Mouse (Mus musculus): ENCODE results near the gene Farp1. TPM values are rescaled to one million over a fixed set of nuclear protein-coding genes. Genes with fewer than 3 reads are reported as not detected.
"Not testable (repeated sequence)": the region's sequence is repeated elsewhere in the genome, so short reads cannot be mapped to it uniquely, and the experiment has no call there.

The Farp1 gene
- polyA plus RNA-seq, 1 experiment from 2014 or later: 3.7 TPM

GRCm38 (mm10) chr14:121186402-121186894 lies 151.4 kb downstream of the Farp1 start:
- H3K4me1 ChIP-seq (ENCODE audit: control insufficient read depth, low read depth, low read length): peaks cover 2% of the 10 kb centered on the region; the same call in 1 of the 2 replicates
- no peak overlapping the region for H3K4me2 ChIP-seq (ENCODE audit: low read depth, low read length)
- ATAC-seq (ENCODE audit: low read depth): no peak
- no peaks in the 10 kb centered on the region for H3K27me3 ChIP-seq (ENCODE audit: control insufficient read depth, insufficient read depth, low read depth, low read length)
- no peaks in the 10 kb centered on the region for H3K9me3 ChIP-seq (replicated peaks; ENCODE audit: control insufficient read depth, low read length)
- no peak overlapping the region for H3K9ac ChIP-seq (ENCODE audit: low read depth, low read length)
- H3K4me3 ChIP-seq (ENCODE audit: low read depth, low read length): no peak overlapping the region
- no peaks in the 10 kb centered on the region for H3K36me3 ChIP-seq (ENCODE audit: control insufficient read depth, insufficient read depth)
- 46% methylated on average over 8 of the region's 8 CpGs for WGBS (ENCODE audit: insufficient replicate concordance)
- H3K27ac ChIP-seq (ENCODE audit: low read length): no peak overlapping the region

DNA sequence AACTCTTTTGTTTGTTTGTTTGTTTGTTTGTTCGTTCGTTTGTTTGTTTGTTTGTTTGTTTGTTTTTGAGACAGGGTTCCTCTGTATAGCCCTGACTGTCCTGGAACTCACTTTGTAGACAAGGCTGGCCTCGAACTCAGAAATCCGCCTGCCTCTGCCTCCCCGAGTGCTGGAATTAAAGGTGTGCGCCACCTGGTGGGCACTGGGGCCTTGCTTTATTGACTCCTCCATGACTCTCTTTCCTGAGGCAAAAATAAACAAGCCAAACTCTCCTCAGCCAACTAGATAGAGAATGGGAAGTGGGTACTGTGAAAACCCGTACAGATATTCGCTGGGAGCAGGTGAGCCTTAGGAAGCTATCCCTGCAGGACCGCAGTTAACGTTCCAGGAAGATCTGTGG lies 154.8 kb downstream of the Farp1 start:
- not testable (repeated sequence) for H3K4me3 ChIP-seq (ENCODE audit: low read depth, low read length); ATAC-seq (ENCODE audit: low read depth); H3K36me3 ChIP-seq (ENCODE audit: control insufficient read depth, insufficient read depth); H3K27ac ChIP-seq (ENCODE audit: low read length); H3K27me3 ChIP-seq (ENCODE audit: control insufficient read depth, insufficient read depth, low read depth, low read length); H3K9ac ChIP-seq (ENCODE audit: low read depth, low read length); H3K4me2 ChIP-seq (ENCODE audit: low read depth, low read length); H3K9me3 ChIP-seq (replicated peaks; ENCODE audit: control insufficient read depth, low read length); H3K4me1 ChIP-seq (ENCODE audit: control insufficient read depth, low read depth, low read length)
- WGBS (ENCODE audit: insufficient replicate concordance): 80% methylated on average over 10 of the region's 10 CpGs

- no peaks in the 10 kb centered on the region for H3K9me3 ChIP-seq (replicated peaks; ENCODE audit: control insufficient read depth, low read length)
- ATAC-seq (ENCODE audit: low read depth): peak; percentile 65
These were observed 155.4 kb downstream of the Farp1 start for GRCm38 (mm10) chr14:121190386-121190785.

GRCm38 (mm10) chr14:121191739-121192138 lies 156.7 kb downstream of the Farp1 start:
- H3K9me3 ChIP-seq (replicated peaks; ENCODE audit: control insufficient read depth, low read length): no peaks in the 10 kb centered on the region
- peaks cover 2% of the 10 kb centered on the region for H3K4me1 ChIP-seq (ENCODE audit: control insufficient read depth, low read depth, low read length)
- peak; percentile 47; the same call in 1 of the 2 replicates for ATAC-seq (ENCODE audit: low read depth)
- no peak overlapping the region for H3K9ac ChIP-seq (ENCODE audit: low read depth, low read length)
- 0 out of 2 replicates have a peak overlapping the region, but pooled peaks have one; percentile 7 for H3K4me2 ChIP-seq (ENCODE audit: low read depth, low read length)
- H3K36me3 ChIP-seq (ENCODE audit: control insufficient read depth, insufficient read depth): no peaks in the 10 kb centered on the region
- H3K27me3 ChIP-seq (ENCODE audit: control insufficient read depth, insufficient read depth, low read depth, low read length): no peaks in the 10 kb centered on the region
- no peak overlapping the region for H3K27ac ChIP-seq (ENCODE audit: low read length)
- no peak overlapping the region for H3K4me3 ChIP-seq (ENCODE audit: low read depth, low read length)
- WGBS (ENCODE audit: insufficient replicate concordance): 62% methylated on average over 13 of the region's 13 CpGs

More at GRCm38 (mm10) chr14:121190386-121190785, 155.4 kb downstream of the Farp1 start:
- Histone ChIP-seq H3K4me3 (ENCODE audit: low read depth, low read length) (no peak overlapping the region), H3K27ac (ENCODE audit: low read length) (no peak overlapping the region), H3K36me3 (ENCODE audit: control insufficient read depth, insufficient read depth) (no peaks in the 10 kb centered on the region), H3K4me2 (ENCODE audit: low read depth, low read length) (no peak overlapping the region), H3K4me1 (ENCODE audit: control insufficient read depth, low read depth, low read length) (peaks cover 2% of the 10 kb centered on the region), H3K27me3 (ENCODE audit: control insufficient read depth, insufficient read depth, low read depth, low read length) (no peaks in the 10 kb centered on the region), H3K9ac (ENCODE audit: low read depth, low read length) (no peak overlapping the region)
- 73% methylated on average over 9 of the region's 9 CpGs for WGBS (ENCODE audit: insufficient replicate concordance)

DNA sequence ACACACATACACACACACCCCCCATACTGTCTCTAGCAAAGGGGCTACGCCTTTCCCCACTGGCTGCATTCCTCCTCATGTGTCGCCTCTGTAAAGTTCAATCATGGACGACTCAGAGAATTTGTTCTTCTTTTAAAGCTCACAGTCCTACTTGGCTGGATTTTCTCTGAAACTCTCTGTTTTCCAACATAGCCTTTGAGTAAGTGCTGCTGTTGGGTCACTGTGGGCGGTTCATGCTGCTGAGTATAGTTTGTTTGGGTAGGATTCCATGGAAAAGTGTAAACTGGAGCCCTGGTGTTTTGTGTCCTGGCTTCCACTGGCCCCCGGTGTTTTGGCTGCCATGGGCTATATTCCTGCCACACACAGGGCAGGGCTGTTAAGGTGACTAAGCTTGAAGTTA lies 157.4 kb downstream of the Farp1 start:
- WGBS (ENCODE audit: insufficient replicate concordance): 58% methylated on average over 5 of the region's 5 CpGs
- H3K27me3 ChIP-seq (ENCODE audit: control insufficient read depth, insufficient read depth, low read depth, low read length): no peaks in the 10 kb centered on the region
- H3K9me3 ChIP-seq (replicated peaks; ENCODE audit: control insufficient read depth, low read length): no peaks in the 10 kb centered on the region
- no peak for ATAC-seq (ENCODE audit: low read depth)
- H3K27ac ChIP-seq (ENCODE audit: low read length): no peak overlapping the region
- H3K36me3 ChIP-seq (ENCODE audit: control insufficient read depth, insufficient read depth): no peaks in the 10 kb centered on the region
- H3K9ac ChIP-seq (ENCODE audit: low read depth, low read length): no peak overlapping the region
- no peak overlapping the region for H3K4me2 ChIP-seq (ENCODE audit: low read depth, low read length)
- H3K4me1 ChIP-seq (ENCODE audit: control insufficient read depth, low read depth, low read length): peaks cover 2% of the 10 kb centered on the region
- no peak overlapping the region for H3K4me3 ChIP-seq (ENCODE audit: low read depth, low read length)

DNA sequence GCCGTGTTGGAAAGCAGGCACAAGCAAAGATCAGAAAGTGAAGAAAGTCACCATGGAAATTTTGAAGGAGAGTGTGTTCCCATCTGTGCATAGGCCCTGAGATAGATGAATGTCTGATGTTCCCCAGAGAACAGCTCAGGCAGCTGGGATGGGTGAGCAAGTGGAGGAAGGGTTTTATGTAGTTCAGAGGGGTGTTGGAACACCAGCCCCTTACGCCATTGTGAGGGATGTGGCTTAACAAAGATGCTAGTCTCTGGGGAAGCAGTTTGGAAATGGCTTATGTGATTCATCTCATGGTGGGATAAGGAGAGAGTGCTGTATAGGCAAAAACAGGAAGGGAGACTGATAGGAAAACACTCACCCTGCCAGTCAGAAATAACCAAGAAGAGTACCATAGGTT lies 159.0 kb downstream of the Farp1 start:
- Histone ChIP-seq H3K9ac (ENCODE audit: low read depth, low read length) (no peak overlapping the region), H3K27ac (ENCODE audit: low read length) (no peak overlapping the region), H3K27me3 (ENCODE audit: control insufficient read depth, insufficient read depth, low read depth, low read length) (no peaks in the 10 kb centered on the region), H3K4me3 (ENCODE audit: low read depth, low read length) (no peak overlapping the region), H3K9me3 (replicated peaks; ENCODE audit: control insufficient read depth, low read length) (no peaks in the 10 kb centered on the region), H3K36me3 (ENCODE audit: control insufficient read depth, insufficient read depth) (no peaks in the 10 kb centered on the region), H3K4me1 (ENCODE audit: control insufficient read depth, low read depth, low read length) (peaks cover 2% of the 10 kb centered on the region), H3K4me2 (ENCODE audit: low read depth, low read length) (no peak overlapping the region)
- WGBS (ENCODE audit: insufficient replicate concordance): 80% methylated on average over 2 of the region's 2 CpGs
- no peak for ATAC-seq (ENCODE audit: low read depth)

GRCm38 (mm10) chr14:121198915-121199572 lies 164.0 kb downstream of the Farp1 start:
- 48% methylated on average over 14 of the region's 14 CpGs for WGBS (ENCODE audit: insufficient replicate concordance)

GRCm38 (mm10) chr14:121199789-121200188 lies 164.8 kb downstream of the Farp1 start:
- ATAC-seq (ENCODE audit: low read depth): peak; percentile 69
- Histone ChIP-seq H3K27me3 (ENCODE audit: control insufficient read depth, insufficient read depth, low read depth, low read length) (no peaks in the 10 kb centered on the region), H3K27ac (ENCODE audit: low read length) (no peak overlapping the region), H3K9ac (ENCODE audit: low read depth, low read length) (no peak overlapping the region), H3K4me1 (ENCODE audit: control insufficient read depth, low read depth, low read length) (no peaks in the 10 kb centered on the region), H3K4me2 (ENCODE audit: low read depth, low read length) (no peak overlapping the region), H3K36me3 (ENCODE audit: control insufficient read depth, insufficient read depth) (no peaks in the 10 kb centered on the region), H3K4me3 (ENCODE audit: low read depth, low read length) (no peak overlapping the region), H3K9me3 (replicated peaks; ENCODE audit: control insufficient read depth, low read length) (no peaks in the 10 kb centered on the region)
- WGBS (ENCODE audit: insufficient replicate concordance): 55% methylated on average over 8 of the region's 8 CpGs

More at GRCm38 (mm10) chr14:121198915-121199572, 164.0 kb downstream of the Farp1 start:
- Histone ChIP-seq H3K9me3 (replicated peaks; ENCODE audit: control insufficient read depth, low read length) (no peaks in the 10 kb centered on the region), H3K4me2 (ENCODE audit: low read depth, low read length) (no peak overlapping the region), H3K4me1 (ENCODE audit: control insufficient read depth, low read depth, low read length) (no peaks in the 10 kb centered on the region), H3K27ac (ENCODE audit: low read length) (no peak overlapping the region), H3K36me3 (ENCODE audit: control insufficient read depth, insufficient read depth) (no peaks in the 10 kb centered on the region), H3K27me3 (ENCODE audit: control insufficient read depth, insufficient read depth, low read depth, low read length) (no peaks in the 10 kb centered on the region), H3K4me3 (ENCODE audit: low read depth, low read length) (no peak overlapping the region), H3K9ac (ENCODE audit: low read depth, low read length) (no peak overlapping the region)
- no peak for ATAC-seq (ENCODE audit: low read depth)

- H3K4me2 ChIP-seq (ENCODE audit: low read depth, low read length): no peak overlapping the region
- H3K27me3 ChIP-seq (ENCODE audit: control insufficient read depth, insufficient read depth, low read depth, low read length): no peaks in the 10 kb centered on the region
- no peaks in the 10 kb centered on the region for H3K9me3 ChIP-seq (replicated peaks; ENCODE audit: control insufficient read depth, low read length)
- H3K9ac ChIP-seq (ENCODE audit: low read depth, low read length): no peak overlapping the region
- no peak overlapping the region for H3K27ac ChIP-seq (ENCODE audit: low read length)
- WGBS (ENCODE audit: insufficient replicate concordance): 61% methylated on average over 8 of the region's 8 CpGs
- H3K4me3 ChIP-seq (ENCODE audit: low read depth, low read length): no peak overlapping the region
- H3K4me1 ChIP-seq (ENCODE audit: control insufficient read depth, low read depth, low read length): no peaks in the 10 kb centered on the region
- no peaks in the 10 kb centered on the region for H3K36me3 ChIP-seq (ENCODE audit: control insufficient read depth, insufficient read depth)
- no peak for ATAC-seq (ENCODE audit: low read depth)
These were observed 165.4 kb downstream of the Farp1 start for GRCm38 (mm10) chr14:121200353-121200752.
